Mouse (Mus musculus) telencephalon, adult 2 months (tissue): ENCODE measurements around the gene Gm9821.

ENCODE experiments used
- DNase-seq: peaks from one replicate; pipeline ENCODE4 v3.0.0-alpha.2; 2011; ENCODE audit warnings: low read depth, low spot score

Gene Gm9821

DNA sequence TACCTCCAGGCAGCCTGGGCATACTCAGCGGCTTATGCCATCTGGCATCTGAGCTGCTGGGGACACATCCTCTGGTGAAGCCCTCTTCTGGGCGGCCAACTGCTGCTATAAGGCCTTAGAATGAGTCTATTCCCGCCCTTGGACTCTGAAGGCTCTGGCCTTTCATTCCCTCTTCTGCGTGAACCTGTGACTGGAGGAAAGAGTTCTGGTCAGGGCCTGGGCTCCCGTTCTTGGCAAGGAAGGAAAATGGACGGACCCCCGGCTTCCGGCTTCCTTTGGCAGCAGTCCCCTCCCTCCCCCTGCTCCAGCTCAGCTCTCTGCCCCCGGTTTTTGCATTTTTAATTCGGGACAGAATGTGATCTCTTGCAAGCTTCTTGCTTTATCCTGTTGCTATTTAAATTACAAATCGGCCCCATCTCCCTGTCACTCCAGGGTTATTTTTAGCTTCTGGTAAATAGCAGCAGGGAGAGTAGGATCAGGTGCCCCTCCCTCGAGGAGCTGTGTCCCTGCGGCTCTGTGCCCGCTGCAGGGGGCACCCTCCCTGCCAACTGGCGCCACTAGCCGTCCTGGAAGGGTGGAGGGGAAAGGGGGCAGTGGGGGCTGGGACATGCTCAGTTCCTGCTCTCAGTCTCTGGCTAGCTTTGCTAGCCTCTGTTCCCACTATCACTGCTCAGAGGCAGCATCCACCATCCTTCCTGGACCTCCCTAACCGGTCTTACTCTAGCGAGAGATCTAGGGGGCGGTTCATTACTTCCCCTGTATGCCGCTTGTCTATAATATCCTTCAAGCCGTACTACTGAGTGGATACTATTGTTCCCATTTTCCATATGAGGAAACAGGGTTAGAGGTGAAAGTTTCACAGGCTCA, 26.0 kb downstream of the Gm9821 start:
- DNase-seq = peak; percentile 86

DNA sequence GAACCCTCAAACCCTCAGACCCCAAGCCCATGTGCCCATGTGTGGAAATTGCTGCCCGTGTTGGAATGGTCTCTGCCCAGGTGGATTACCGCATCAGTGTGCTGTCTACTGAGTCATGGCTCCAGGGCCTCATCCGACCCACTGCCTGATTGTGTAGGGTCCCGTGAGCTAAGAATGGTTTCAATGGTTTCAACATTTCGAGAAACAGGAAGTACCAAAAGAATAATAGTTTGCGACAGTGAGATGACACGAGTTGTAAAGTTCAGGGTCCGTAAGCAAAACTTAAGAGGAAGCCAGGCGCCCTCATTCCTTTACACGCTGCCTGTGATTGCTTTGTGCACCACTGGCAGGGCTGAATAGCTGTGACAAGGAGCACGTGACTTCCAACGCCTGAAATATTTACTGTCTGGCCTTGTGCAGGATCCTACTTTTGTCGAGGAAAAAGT, 26.6 kb downstream of the Gm9821 start:
- DNase-seq = no peak

DNA sequence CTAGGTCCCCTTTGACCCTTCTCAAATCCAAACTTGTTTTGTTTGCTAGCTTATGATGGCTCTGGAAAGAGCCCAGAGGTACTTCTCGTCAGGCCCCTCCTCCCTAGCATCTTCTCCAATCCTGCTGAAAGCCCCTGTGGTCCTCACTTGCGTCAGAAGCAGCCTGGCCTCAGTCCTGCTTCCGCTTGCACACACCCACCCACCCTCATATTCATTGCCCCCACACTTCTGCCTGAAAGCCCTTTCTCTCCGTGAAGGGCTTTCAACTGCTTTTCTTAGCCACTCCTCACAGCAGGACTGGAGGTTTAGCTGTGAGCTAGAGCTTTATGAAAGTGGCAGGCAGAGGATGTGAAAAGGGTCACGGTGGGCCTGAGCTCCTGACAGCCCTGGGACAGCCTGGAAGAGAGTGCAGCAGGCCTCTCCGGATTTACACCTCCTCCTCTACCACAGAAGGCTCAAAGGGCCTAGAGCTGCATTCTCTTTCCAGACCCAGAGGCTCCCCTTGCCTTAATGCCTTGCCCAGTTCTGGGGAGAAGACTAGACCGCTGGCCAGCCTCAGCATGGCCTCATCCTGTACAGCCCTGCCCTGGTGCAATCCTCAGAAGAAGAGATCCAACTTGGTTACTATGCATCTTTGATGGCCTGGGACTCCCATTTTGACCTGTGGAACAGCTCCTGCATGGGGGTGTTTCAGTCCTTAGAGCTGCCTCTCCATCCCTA, 28.1 kb downstream of the Gm9821 start:
- no peak for DNase-seq

DNA sequence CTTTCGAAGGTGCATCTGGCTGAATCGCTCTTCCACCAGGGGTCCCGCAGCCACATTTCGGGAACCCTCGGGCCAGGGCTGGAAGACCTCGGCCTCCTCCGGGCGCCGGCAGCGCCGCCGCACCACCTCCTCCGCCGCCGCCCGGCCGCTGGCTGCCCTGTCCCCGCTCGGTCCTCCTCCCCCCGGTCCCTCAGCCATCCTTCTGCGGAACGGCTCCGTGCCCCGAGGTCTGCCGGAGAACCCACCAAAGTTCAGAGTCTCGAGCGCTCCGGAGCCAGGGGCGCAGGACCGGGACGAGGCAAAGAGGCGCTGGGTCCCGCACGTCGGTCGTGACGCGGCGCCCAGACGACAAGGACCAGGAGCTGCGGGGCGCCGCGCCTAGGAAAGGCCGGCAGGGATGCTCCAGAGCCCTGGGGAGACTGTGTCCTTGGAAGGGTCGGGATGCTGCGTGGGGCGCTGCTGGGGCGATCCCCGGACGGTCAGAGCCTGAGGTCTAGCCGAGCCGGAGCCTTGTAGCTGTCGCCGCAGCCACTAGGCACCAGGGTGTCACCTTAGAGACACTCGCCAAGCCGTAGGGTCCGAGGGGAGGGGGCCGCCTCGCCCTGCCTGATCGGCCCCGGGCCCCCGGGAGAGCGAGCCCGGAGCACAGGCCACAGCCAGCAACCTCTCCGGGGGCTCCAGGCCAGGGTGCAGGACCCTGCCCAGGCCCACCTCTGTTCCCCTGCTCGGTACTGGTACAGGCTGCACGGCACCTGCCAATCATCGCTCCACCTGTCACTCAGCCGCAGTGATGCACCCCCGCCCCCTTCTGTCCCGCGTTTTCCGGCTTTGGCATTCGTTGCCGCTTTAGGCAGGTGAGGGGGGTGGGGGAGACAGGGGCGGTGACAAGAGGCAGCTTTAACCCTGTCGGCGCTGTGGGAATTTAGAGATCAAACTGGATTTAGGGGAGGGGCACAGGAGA, 30.4 kb downstream of the Gm9821 start, which contains the start of gene Dgkz:
Dgkz (minus strand) TSS at position 284 of the 961 bp plus-strand sequence.
- no peak for DNase-seq

DNA sequence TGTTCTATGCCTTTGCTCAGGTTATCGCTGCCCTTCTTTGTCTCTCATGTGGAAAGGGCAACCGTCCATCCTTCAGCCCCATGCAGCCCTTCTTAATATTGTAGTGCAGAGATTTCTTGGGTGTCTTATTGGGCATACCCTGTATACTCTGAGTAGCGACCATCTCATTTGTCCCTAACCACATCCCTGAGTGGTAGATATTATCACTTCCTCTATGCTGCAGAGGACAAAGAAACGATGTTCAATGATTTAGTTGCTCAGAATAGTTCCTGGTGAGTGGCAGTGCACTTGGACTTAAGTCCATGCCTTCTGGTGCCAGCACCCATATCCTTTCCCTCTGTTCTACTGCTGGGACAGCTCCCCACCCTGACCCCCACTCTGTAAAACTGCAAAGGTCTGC, 32.5 kb downstream of the Gm9821 start:
- no peak for DNase-seq

DNA sequence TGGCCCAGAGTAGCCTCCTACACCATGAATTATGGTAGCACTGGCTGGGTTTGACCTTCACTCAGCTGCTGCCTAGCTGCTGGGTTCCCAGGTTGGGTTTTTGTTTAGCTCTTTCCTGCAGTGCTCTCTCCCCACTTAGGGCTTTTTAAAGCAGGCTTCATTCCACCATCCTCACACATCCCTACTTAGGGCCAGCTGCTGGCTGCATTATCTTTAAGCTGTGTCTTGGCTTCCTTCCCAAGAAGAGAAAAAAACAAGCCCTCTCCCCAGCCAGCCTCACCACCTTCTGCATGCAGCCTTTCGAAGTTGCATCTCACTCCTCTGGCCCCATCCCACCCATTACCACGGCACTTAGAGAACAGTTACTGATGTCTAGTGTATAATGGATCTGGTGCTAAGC, 33.0 kb downstream of the Gm9821 start:
- no peak for DNase-seq

DNA sequence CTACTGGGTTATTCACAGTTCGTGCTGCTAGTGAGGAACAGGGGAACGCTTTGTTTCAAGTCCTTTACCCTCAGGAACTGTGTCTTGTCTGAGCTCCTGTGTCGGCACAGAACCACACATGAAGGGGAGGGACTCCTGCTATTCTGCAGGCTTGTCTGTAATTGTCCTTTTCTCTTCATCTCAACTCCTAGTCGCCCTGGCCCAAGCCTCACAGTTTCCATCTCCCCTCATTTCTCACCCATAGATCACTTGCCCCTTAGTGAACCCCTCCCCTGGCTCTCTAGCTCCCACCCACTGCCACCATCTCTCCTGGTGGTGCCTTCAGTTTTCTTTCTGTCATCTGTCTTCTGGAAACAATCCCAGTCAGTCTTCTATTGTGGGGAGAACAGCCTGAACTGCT, 34.7 kb downstream of the Gm9821 start:
- no peak for DNase-seq

DNA sequence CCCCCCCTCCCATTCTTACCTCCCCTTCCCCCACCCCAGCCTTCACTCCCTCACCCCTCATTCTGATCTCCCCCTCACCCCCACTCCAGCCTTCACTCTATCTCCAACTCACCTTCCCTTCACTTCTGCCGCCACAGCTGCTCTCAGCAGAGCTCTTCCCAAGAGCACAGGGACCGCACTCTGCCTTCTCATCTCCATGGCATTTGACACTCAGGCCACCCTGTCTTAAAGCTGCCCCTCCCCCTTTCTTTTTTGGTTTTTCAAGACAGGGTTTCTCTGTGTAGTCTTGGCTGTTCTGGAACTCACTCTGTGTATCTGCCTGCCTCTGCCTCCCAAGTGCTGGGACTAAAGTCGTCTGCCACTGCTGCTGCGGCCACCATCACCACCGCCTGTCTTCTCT, 35.3 kb downstream of the Gm9821 start:
- no peak for DNase-seq

DNA sequence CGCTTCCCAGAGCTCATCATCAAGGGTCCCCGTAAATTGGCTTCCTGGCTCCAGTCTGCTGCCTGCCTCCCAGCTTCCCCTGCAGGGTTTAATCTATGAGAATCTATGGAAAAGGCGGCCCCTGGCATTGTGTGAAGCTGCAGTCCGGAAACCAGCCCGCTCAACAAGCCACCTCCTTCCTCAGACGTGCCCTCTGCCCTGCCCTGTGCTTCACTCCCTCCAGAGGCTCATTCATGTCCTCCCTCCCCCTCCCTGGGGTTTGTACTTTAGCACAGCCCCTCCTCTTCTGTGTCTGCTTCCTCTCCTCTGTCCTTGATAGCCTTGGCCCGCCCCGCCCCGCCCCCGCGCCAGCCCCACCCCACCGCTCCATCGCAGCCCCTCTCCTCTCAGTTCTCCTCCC, 38.9 kb downstream of the Gm9821 start:
- DNase-seq = no peak

DNA sequence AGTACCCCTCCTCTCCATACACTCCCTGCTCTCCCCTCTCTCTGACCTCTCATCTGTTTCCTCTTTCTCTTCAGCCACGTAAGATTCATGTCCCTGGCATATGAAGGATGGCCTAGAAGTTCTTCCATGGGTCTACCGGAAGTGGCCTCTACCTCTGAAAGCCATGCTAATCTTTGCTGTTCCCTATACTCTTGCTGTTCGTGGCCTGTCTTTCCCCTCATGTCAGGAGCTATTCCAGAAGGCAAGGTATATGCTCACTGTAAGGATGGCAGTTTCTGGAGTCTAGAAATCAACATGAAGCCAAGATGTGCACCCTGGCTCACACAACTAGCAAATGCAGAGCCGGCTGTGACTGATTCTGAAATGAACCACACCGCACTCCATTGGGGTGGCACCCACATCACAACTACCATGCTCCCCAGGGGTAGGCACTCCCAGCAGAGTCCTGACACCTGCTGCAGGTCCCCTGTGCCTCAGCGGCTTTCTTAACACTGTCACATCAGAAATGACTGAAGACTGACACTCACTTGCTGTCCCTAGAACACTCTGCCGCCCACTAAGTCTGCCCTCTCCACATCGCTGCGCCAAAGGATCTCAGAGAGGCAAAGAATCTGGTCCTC, 39.5 kb downstream of the Gm9821 start:
- no peak for DNase-seq

DNA sequence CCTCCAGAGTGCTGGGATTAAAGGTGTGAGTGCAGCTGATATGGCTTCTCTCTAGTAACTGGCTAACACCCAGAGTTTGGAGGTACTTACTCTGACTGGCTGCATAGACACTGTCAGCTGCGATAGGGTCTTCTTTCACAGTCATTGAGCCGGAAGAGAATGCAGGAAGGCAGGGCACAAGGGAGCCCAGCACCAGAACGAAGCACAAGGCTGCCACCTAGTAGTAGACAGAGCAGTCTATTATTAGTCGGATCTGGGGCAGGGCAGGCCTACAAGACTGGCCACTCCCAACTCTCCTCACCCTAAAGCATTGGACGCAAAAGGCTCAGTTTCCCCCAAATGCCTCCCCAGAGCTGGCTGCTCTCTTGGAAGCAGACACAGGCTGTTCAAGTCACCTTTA, 40.6 kb downstream of the Gm9821 start:
- no peak for DNase-seq

DNA sequence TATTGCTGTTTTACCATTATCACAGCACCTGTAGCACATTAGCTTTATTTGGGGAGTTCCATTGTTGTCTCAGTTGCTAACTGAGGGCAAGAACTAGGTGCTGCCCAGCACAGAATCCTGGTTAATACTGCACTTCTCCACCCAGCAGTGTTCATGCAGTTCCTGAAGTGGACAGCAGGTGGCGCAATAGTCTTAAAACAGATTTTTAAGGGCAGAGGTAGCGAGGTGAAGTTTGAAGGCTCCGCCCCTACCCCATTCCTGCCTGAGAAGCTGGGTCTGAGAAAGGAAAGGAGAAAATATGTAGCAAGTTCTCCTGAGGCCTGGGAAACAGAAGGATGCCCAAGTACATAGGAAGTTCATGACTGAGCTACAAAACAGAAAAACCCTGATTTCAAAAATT, 42.0 kb downstream of the Gm9821 start:
- DNase-seq = no peak

DNA sequence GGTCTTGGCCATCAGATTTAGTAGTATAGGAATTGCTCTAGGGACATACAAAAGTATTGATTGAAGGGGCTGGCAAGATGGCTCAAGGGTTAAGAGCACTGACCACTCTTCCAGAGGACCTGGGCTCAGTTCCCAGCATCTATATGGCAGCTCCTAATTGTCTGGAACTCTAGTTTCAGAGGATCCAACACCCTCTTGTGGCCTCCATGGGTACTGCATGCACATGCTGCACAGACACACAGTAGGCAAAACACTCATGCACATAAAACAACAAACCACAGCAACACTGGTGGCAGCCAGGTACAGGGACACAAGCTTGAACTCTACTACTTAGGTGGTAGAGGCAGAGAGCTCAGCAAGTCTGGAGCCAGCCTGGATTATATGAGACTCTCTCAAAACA, 44.2 kb downstream of the Gm9821 start:
- DNase-seq = no peak

DNA sequence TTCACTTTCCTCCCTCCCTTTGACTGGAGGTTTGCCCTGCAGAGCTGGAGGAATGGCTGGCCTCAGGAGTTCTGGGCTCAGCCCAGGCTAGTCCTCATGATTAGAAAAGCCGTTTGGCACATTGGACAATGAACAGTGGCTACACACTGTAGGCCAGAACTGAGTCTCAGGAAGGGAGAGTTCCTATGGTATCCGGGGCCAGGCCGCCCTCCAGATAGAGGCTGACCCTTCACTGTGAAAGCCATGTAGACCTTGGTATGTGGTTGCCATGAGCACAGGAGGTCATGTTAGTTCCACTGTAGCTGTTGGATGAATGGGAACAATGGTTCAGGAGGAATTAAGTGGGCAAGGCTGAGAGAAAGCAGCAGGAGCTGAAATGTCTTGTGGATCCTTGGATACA, 47.9 kb downstream of the Gm9821 start:
- no peak for DNase-seq

DNA sequence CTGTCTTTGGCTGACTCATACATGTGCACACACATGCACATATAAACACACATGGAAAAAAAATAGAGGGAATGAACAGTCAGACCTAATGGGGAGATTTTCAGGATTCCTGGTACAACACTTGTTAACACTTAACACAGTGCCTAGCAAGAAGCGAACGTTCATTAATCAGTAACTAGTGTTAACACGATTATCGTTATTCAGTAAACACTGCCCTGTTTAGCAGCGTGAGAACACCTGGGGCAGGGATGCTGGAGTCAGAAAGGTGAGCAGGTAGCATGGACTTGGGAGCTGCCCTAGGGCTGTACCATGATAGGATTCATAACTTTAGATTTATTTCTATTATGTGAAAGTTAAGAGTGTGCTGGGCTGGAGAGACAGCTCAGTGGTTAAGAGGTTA, 50.5 kb downstream of the Gm9821 start:
- no peak for DNase-seq
